Mouse (Mus musculus) hindbrain, embryonic 13.5 days (tissue): ENCODE measurements around the gene Tfe3. TPM values are rescaled to one million over a fixed set of nuclear protein-coding genes. Genes with fewer than 3 reads are reported as not detected.
"Not testable (repeated sequence)": the region's sequence is repeated elsewhere in the genome, so short reads cannot be mapped to it uniquely, and the experiment has no call there.

Experiments used
- ATAC-seq: fragments of 200-750 bp; cut with Nextera tagmentation; 2 replicates; pipeline ENCODE4 v1.8.0; 2017; ENCODE audit warnings: moderate TSS enrichment; ENCODE audit not compliant: low FRiP score
- H3K27ac ChIP-seq: fragments of 300-500 bp; sonication (generic); 2 replicates; pipeline ENCODE4 v1.5.1; 2015; ENCODE audit warnings: inconsistent platforms, mild to moderate bottlenecking, moderate library complexity
- H3K27me3 ChIP-seq: fragments of 300-500 bp; sonication (generic); 2 replicates; pipeline ENCODE4 v1.6.1; 2015; ENCODE audit warnings: mild to moderate bottlenecking, inconsistent platforms
- H3K36me3 ChIP-seq: fragments of 300-500 bp; sonication (generic); 2 replicates; pipeline ENCODE4 v1.6.1; 2015; ENCODE audit warnings: mild to moderate bottlenecking, inconsistent platforms
- H3K4me1 ChIP-seq: fragments of 300-500 bp; sonication (generic); replicated peaks from 2 replicates; pipeline ENCODE4 v1.6.1; 2015; ENCODE audit warnings: inconsistent platforms
- H3K4me2 ChIP-seq: fragments of 300-500 bp; sonication (generic); 2 replicates; pipeline ENCODE4 v1.6.1; 2015; ENCODE audit warnings: inconsistent platforms, mild to moderate bottlenecking, moderate library complexity
- H3K4me3 ChIP-seq: fragments of 300-500 bp; sonication (generic); 2 replicates; pipeline ENCODE4 v1.5.1; 2015; ENCODE audit warnings: mild to moderate bottlenecking, inconsistent platforms
- H3K9ac ChIP-seq: fragments of 300-500 bp; sonication (generic); 2 replicates; pipeline ENCODE4 v1.6.1; 2015; ENCODE audit warnings: mild to moderate bottlenecking, inconsistent platforms
- H3K9me3 ChIP-seq: fragments of 300-500 bp; sonication (generic); 2 replicates; pipeline ENCODE4 v1.6.1; 2016; ENCODE audit warnings: inconsistent platforms
- WGBS: fragments of 180-500 bp; shearing (Covaris S2); methylation state at CpG from one replicate; pipeline ENCODE4 v1.1.7; 2015; 5-methylcytosine and 5-hydroxymethylcytosine counted together
- polyA plus RNA-seq: library from polyadenylated mRNA; unstranded; fragments of >200 nt; fragmentation: Nextera tagmentation; extraction: Ambion mirVana; gene quantifications from 2 replicates; pipeline ENCODE4 v1.2.1, GENCODE M21; 2015

Tfe3 gene
- polyA plus RNA-seq, 1 experiment from 2014 or later, result 25.5 TPM

GRCm38 (mm10) chrX:7728922-7729265 is 33.5 kb upstream of the Tfe3 start:
- H3K4me2 ChIP-seq, result peak overlapping the region; percentile 59
- no peaks in the 10 kb centered on the region for H3K27me3 ChIP-seq
- H3K4me3 ChIP-seq, result peak overlapping the region; percentile 45
- 21% methylated on average over 4 of the region's 4 CpGs for WGBS
- H3K9ac ChIP-seq, result peak overlapping the region; percentile 70
- H3K36me3 ChIP-seq, result peaks cover 20% of the 10 kb centered on the region
- peak overlapping the region; percentile 85 for H3K27ac ChIP-seq
- peaks cover 12% of the 10 kb centered on the region for H3K4me1 ChIP-seq
- ATAC-seq, result no peak
- no peaks in the 10 kb centered on the region for H3K9me3 ChIP-seq

- no peak for ATAC-seq
- H3K36me3 ChIP-seq, result peaks cover 22% of the 10 kb centered on the region
- H3K4me3 ChIP-seq, result no peak overlapping the region
- no peaks in the 10 kb centered on the region for H3K27me3 ChIP-seq
- peaks cover 9% of the 10 kb centered on the region for H3K4me1 ChIP-seq
- H3K4me2 ChIP-seq, result no peak overlapping the region
- H3K9ac ChIP-seq, result no peak overlapping the region
- H3K27ac ChIP-seq, result no peak overlapping the region
- WGBS, result 31% methylated on average over 26 of the region's 26 CpGs
- H3K9me3 ChIP-seq, result no peaks in the 10 kb centered on the region
These were observed 28.7 kb upstream of the Tfe3 start for GRCm38 (mm10) chrX:7733571-7734156.

GRCm38 (mm10) chrX:7739336-7740081 is 22.9 kb upstream of the Tfe3 start:
- Histone ChIP-seq H3K27ac (no peak overlapping the region), H3K4me1 (no peaks in the 10 kb centered on the region), H3K9me3 (no peaks in the 10 kb centered on the region), H3K4me3 (no peak overlapping the region), H3K9ac (no peak overlapping the region), H3K36me3 (peaks cover 22% of the 10 kb centered on the region), H3K4me2 (no peak overlapping the region), H3K27me3 (no peaks in the 10 kb centered on the region)
- 75% methylated on average over 14 of the region's 14 CpGs for WGBS
- ATAC-seq, result no peak

- no peaks in the 10 kb centered on the region for H3K4me1 ChIP-seq
- H3K4me3 ChIP-seq, result no peak overlapping the region
- H3K36me3 ChIP-seq, result peaks cover 18% of the 10 kb centered on the region
- no peak overlapping the region for H3K4me2 ChIP-seq
- 70% methylated on average over 10 of the region's 10 CpGs for WGBS
- ATAC-seq, result no peak
- H3K27me3 ChIP-seq, result no peaks in the 10 kb centered on the region
- no peak overlapping the region for H3K27ac ChIP-seq
- no peaks in the 10 kb centered on the region for H3K9me3 ChIP-seq
- H3K9ac ChIP-seq, result no peak overlapping the region
These were observed 22.1 kb upstream of the Tfe3 start for GRCm38 (mm10) chrX:7740082-7740819.

- Histone ChIP-seq H3K27me3 (no peaks in the 10 kb centered on the region), H3K36me3 (peaks cover 12% of the 10 kb centered on the region), H3K4me3 (no peak overlapping the region), H3K27ac (no peak overlapping the region), H3K4me1 (no peaks in the 10 kb centered on the region), H3K9ac (no peak overlapping the region), H3K4me2 (no peak overlapping the region), H3K9me3 (no peaks in the 10 kb centered on the region)
- no peak for ATAC-seq
- 82% methylated on average over 5 of the region's 5 CpGs for WGBS
These were observed 21.3 kb upstream of the Tfe3 start for GRCm38 (mm10) chrX:7741103-7741502.

- Histone ChIP-seq H3K9ac (no peak overlapping the region), H3K9me3 (no peaks in the 10 kb centered on the region), H3K4me3 (no peak overlapping the region), H3K4me1 (no peaks in the 10 kb centered on the region; the same call in 1 of the 2 replicates), H3K27me3 (no peaks in the 10 kb centered on the region), H3K4me2 (no peak overlapping the region), H3K36me3 (no peaks in the 10 kb centered on the region), H3K27ac (no peak overlapping the region)
- ATAC-seq, result no peak
- 58% methylated on average over 5 of the region's 5 CpGs for WGBS
These were observed 18.9 kb upstream of the Tfe3 start for GRCm38 (mm10) chrX:7743470-7743869.

- Histone ChIP-seq H3K4me2 (no peak overlapping the region), H3K9ac (no peak overlapping the region), H3K36me3 (no peaks in the 10 kb centered on the region), H3K4me3 (no peak overlapping the region), H3K27ac (no peak overlapping the region), H3K27me3 (no peaks in the 10 kb centered on the region), H3K9me3 (no peaks in the 10 kb centered on the region), H3K4me1 (peaks cover 9% of the 10 kb centered on the region)
- WGBS, result 94% methylated on average over 1 of the region's 1 CpGs
- no peak for ATAC-seq
These were observed 17.4 kb upstream of the Tfe3 start for GRCm38 (mm10) chrX:7744940-7745339.

GRCm38 (mm10) chrX:7745429-7745828 is 16.9 kb upstream of the Tfe3 start:
- Histone ChIP-seq H3K27ac (no peak overlapping the region), H3K4me2 (no peak overlapping the region), H3K4me3 (no peak overlapping the region), H3K4me1 (peaks cover 11% of the 10 kb centered on the region), H3K9ac (no peak overlapping the region), H3K9me3 (no peaks in the 10 kb centered on the region), H3K36me3 (no peaks in the 10 kb centered on the region), H3K27me3 (no peaks in the 10 kb centered on the region)
- no peak for ATAC-seq
- WGBS, result 94% methylated on average over 8 of the region's 8 CpGs

- H3K9ac ChIP-seq, result peak within 1 kb of the TSS; percentile 78
- H3K4me2 ChIP-seq, result peak within 1 kb of the TSS; percentile 60
- 8% methylated on average over 44 of the region's 56 CpGs for WGBS
- H3K36me3 ChIP-seq, result no peaks in the 10 kb centered on the region
- no peaks in the 10 kb centered on the region for H3K9me3 ChIP-seq
- peak within 1 kb of the TSS; percentile 73 for H3K27ac ChIP-seq
- peak within 1 kb of the TSS; percentile 59 for H3K4me3 ChIP-seq
- no peaks in the 10 kb centered on the region for H3K27me3 ChIP-seq
- peak; percentile 88 for ATAC-seq
- H3K4me1 ChIP-seq, result peaks cover 11% of the 10 kb centered on the region
These were observed 11.8 kb upstream of the Tfe3 start, which contains the start of gene Ccdc120 for GRCm38 (mm10) chrX:7750432-7751116. Gene Ccdc120, minus strand, starts transcription at chrX:7750905.

GRCm38 (mm10) chrX:7753627-7754026 is 8.7 kb upstream of the Tfe3 start:
- H3K9me3 ChIP-seq, H3K36me3 ChIP-seq, ATAC-seq, H3K4me2 ChIP-seq, H3K4me3 ChIP-seq, H3K27ac ChIP-seq, H3K27me3 ChIP-seq, H3K9ac ChIP-seq: not testable (repeated sequence)
- peaks cover 11% of the 10 kb centered on the region for H3K4me1 ChIP-seq
- WGBS, result 24% methylated on average over 3 of the region's 3 CpGs

GRCm38 (mm10) chrX:7762921-7763197 is 499 bp downstream of the Tfe3 start:
- Histone ChIP-seq H3K9ac (peak overlapping the region; percentile 78), H3K36me3 (peaks cover 13% of the 10 kb centered on the region), H3K27me3 (no peaks in the 10 kb centered on the region), H3K9me3 (no peaks in the 10 kb centered on the region), H3K27ac (peak overlapping the region; percentile 81), H3K4me3 (peak overlapping the region; percentile 60), H3K4me2 (peak overlapping the region; percentile 66), H3K4me1 (peaks cover 30% of the 10 kb centered on the region)
- ATAC-seq, result peak; percentile 37
- WGBS, result 23% methylated on average over 21 of the region's 21 CpGs
